In genomic region chr8:119699549-119700134, GRCm38 (mm10) we compare ENCODE assay signal across 9 mouse cellular contexts. TPM values are rescaled to one million over a fixed set of nuclear protein-coding genes. Genes with fewer than 3 reads are reported as not detected.
A peak's percentile ranks its signal among the peaks of the same experiment; 100 is the strongest.
DNase-seq lines count a peak whose midpoint lies in the region; ATAC-seq and TF ChIP-seq lines count a peak whose summit lies in the region.
"Had no signal": no experiment of that assay in that cellular context is flagged by ENCODE, and none has a peak within 500 bp of the region (broad histone marks: within the 10 kb centered on the region; RNA-seq: fewer than 3 reads in every experiment).

Atp2c2 (plus strand) TSS chr8:119700009.

- DNase-seq in heart, postnatal 14 days: no peak
- DNase-seq in embryo, embryonic 10.5 days (ENCODE audit: low spot score): peak; percentile 34
- DNase-seq in kidney, postnatal 0 days (ENCODE audit: low spot score): no peak
- DNase-seq in layer of hippocampus, adult 11-12 months (ENCODE audit: low spot score): no peak
- no peak for DNase-seq in left cerebral cortex, adult 9 months (ENCODE audit: low spot score in 2 of 2)
- no peak for DNase-seq in gastrocnemius, postnatal 36 days

- H3K9ac ChIP-seq in heart, embryonic 11.5 days (ENCODE audit: low read depth, low read length): no peak within 1 kb of the TSS
- 0 out of 2 replicates have a peak within 1 kb of the TSS, but pooled peaks have one; percentile 27 for H3K9ac ChIP-seq in kidney, postnatal 0 days (ENCODE audit: low read depth, low read length)
- peak within 1 kb of the TSS; percentile 30 for H3K9ac ChIP-seq in lung, embryonic 16.5 days (ENCODE audit: low read length)

- peaks cover 5% of the 10 kb centered on the region for H3K4me1 ChIP-seq in heart, embryonic 11.5 days (ENCODE audit: control insufficient read depth, insufficient read depth, low read length)
- H3K4me1 ChIP-seq in kidney, postnatal 0 days (replicated peaks; ENCODE audit: insufficient read depth, low read length): peaks cover 13% of the 10 kb centered on the region
- H3K4me1 ChIP-seq in lung, embryonic 16.5 days (replicated peaks; ENCODE audit: control insufficient read depth, insufficient read depth, low read length): peaks cover 7% of the 10 kb centered on the region; the same call in 1 of the 2 replicates

- H3K4me2 ChIP-seq in heart, embryonic 11.5 days: peak within 1 kb of the TSS; percentile 51
- peak within 1 kb of the TSS; percentile 50 for H3K4me2 ChIP-seq in kidney, postnatal 0 days (ENCODE audit: low read length)
- peak within 1 kb of the TSS; percentile 54 for H3K4me2 ChIP-seq in lung, embryonic 16.5 days (ENCODE audit: low read depth, low read length)

- no peak for ATAC-seq in heart, embryonic 11.5 days (replicated peaks; ENCODE audit: insufficient number of reproducible peaks, low FRiP score, low TSS enrichment)
- ATAC-seq in kidney, postnatal 0 days (replicated peaks; ENCODE audit: low FRiP score, low read depth): 0 out of 2 replicates have a peak, but pooled peaks have one; percentile 70
- ATAC-seq in lung, embryonic 16.5 days (ENCODE audit: low read depth): peak; percentile 79

- no peak for TF ChIP-seq CTCF in kidney, postnatal 0 days (IDR thresholded peaks at IDR 0.05; ENCODE audit: low read depth)

- intact Hi-C loops in heart, postnatal 14 days (cut with DNase I): loop anchor here (1.0 to 10.0 kb wide), 4 partner anchors 43 to 225 kb away; no protein-coding TSS in a partner anchor
- intact Hi-C loops in gastrocnemius, postnatal 36 days (cut with DNase I): loop anchor here (2.0 to 10.0 kb wide), 4 partner anchors 79 to 385 kb away; partner anchors contain the start of genes Cotl1 and Tldc1

- no peak within 1 kb of the TSS for H3K27ac ChIP-seq in heart, embryonic 11.5 days (ENCODE audit: low read depth, low read length)
- no peak within 1 kb of the TSS for H3K27ac ChIP-seq in kidney, postnatal 0 days
- no peak within 1 kb of the TSS for H3K27ac ChIP-seq in lung, embryonic 16.5 days (ENCODE audit: low read length)
- H3K27ac ChIP-seq: layer of hippocampus, adult 2 months had no signal

- H3K9me3 ChIP-seq in heart, embryonic 11.5 days (replicated peaks; ENCODE audit: control insufficient read depth, low read length): no peaks in the 10 kb centered on the region
- H3K9me3 ChIP-seq in kidney, postnatal 0 days (replicated peaks; ENCODE audit: low read length): no peaks in the 10 kb centered on the region
- no peaks in the 10 kb centered on the region for H3K9me3 ChIP-seq in lung, embryonic 16.5 days (ENCODE audit: control insufficient read depth, low read length)

- WGBS in heart, embryonic 11.5 days (ENCODE audit: insufficient replicate concordance): 3% methylated on average over 26 of the region's 26 CpGs
- 2% methylated on average over 26 of the region's 26 CpGs for WGBS in kidney, postnatal 0 days
- 5% methylated on average over 26 of the region's 26 CpGs for WGBS in lung, embryonic 16.5 days

- no peak within 1 kb of the TSS for H3K4me3 ChIP-seq in heart, embryonic 11.5 days (ENCODE audit: low read depth, low read length)
- peak within 1 kb of the TSS; percentile 22; the same call in 1 of the 2 replicates for H3K4me3 ChIP-seq in kidney, postnatal 0 days (replicated peaks; ENCODE audit: low read depth, low read length)
- H3K4me3 ChIP-seq in lung, embryonic 16.5 days (ENCODE audit: low read length): peak within 1 kb of the TSS; percentile 38
- H3K4me3 ChIP-seq: layer of hippocampus, adult 2 months had no signal

- peaks cover 42% of the 10 kb centered on the region for H3K27me3 ChIP-seq in heart, embryonic 11.5 days (ENCODE audit: control insufficient read depth, insufficient read depth, low read length)
- peaks cover 23% of the 10 kb centered on the region for H3K27me3 ChIP-seq in kidney, postnatal 0 days (ENCODE audit: insufficient read depth, low read length)
- peaks cover 29% of the 10 kb centered on the region for H3K27me3 ChIP-seq in lung, embryonic 16.5 days (ENCODE audit: control insufficient read depth, insufficient read depth, low read depth, low read length)

- no peaks in the 10 kb centered on the region for H3K36me3 ChIP-seq in heart, embryonic 11.5 days (ENCODE audit: control insufficient read depth, insufficient read depth, low read length)
- no peaks in the 10 kb centered on the region for H3K36me3 ChIP-seq in kidney, postnatal 0 days (ENCODE audit: insufficient read depth, low read length)
- H3K36me3 ChIP-seq in lung, embryonic 16.5 days (ENCODE audit: control insufficient read depth, insufficient read depth, low read length): no peaks in the 10 kb centered on the region

RNA-seq across cellular contexts. Expression of gene Atp2c2, which starts in this region (rescaled TPM):
- polyA plus RNA-seq in heart, embryonic 11.5 days (2014; fragmentation: Nextera tagmentation; extraction: Ambion mirVana): 0.14 and 0.24 TPM in 2 replicates
- under 1 TPM; 0.17 TPM for total RNA-seq in heart, postnatal 14 days (2021)
- polyA plus RNA-seq in kidney, postnatal 0 days (2015; fragmentation: Nextera tagmentation; extraction: Ambion mirVana): 1.3 and 1.6 TPM in 2 replicates
- polyA plus RNA-seq in lung, embryonic 16.5 days (2015; fragmentation: Nextera tagmentation; extraction: Ambion mirVana): 3.5 and 4.0 TPM in 2 replicates
- under 1 TPM; 0.13 to 0.32 TPM for total RNA-seq in gastrocnemius, postnatal 36 days (2021)
